Mouse (Mus musculus): Measurements from ENCODE around the gene Ap1m1. TPM values are rescaled to one million over a fixed set of nuclear protein-coding genes. Genes with fewer than 3 reads are reported as not detected.

Ap1m1 gene
- total RNA-seq, 2 experiments from 2014 or later = 25.8 to 26.0 TPM

GRCm38 (mm10) chr8:72273111-72273770 is 33.4 kb downstream of the Ap1m1 start:
- TF ChIP-seq CTCF (IDR thresholded peaks at IDR 0.05) = no peak
- no peak for DNase-seq
- no peak overlapping the region for H3K4me3 ChIP-seq
- intact Hi-C loops (cut with DNase I) = no loop called here
- peak overlapping the region; percentile 48 for H3K27ac ChIP-seq

GRCm38 (mm10) chr8:72273807-72274206 is 34.0 kb downstream of the Ap1m1 start:
- intact Hi-C loops (cut with DNase I) = no loop called here
- no peak overlapping the region for H3K4me3 ChIP-seq
- H3K27ac ChIP-seq = no peak overlapping the region
- no peak for DNase-seq
- no peak for TF ChIP-seq CTCF (IDR thresholded peaks at IDR 0.05)

GRCm38 (mm10) chr8:72277244-72277643 is 37.4 kb downstream of the Ap1m1 start:
- H3K27ac ChIP-seq = no peak overlapping the region
- no peak for TF ChIP-seq CTCF (IDR thresholded peaks at IDR 0.05)
- intact Hi-C loops (cut with DNase I) = no loop called here
- DNase-seq = no peak
- no peak overlapping the region for H3K4me3 ChIP-seq

- intact Hi-C loops (cut with DNase I) = no loop called here
- DNase-seq = no peak
Measured at GRCm38 (mm10) chr8:72279151-72279550, 39.3 kb downstream of the Ap1m1 start.

GRCm38 (mm10) chr8:72281634-72282033 is 41.8 kb downstream of the Ap1m1 start:
- H3K27ac ChIP-seq = no peak overlapping the region
- no peak for TF ChIP-seq CTCF (IDR thresholded peaks at IDR 0.05)
- DNase-seq = no peak
- H3K4me3 ChIP-seq = no peak overlapping the region
- intact Hi-C loops (cut with DNase I) = no loop called here

More at GRCm38 (mm10) chr8:72279151-72279550, 39.3 kb downstream of the Ap1m1 start:
- Histone ChIP-seq H3K27ac (no peak overlapping the region), H3K4me3 (no peak overlapping the region)
- TF ChIP-seq CTCF (IDR thresholded peaks at IDR 0.05) = no peak

- DNase-seq = no peak
- H3K4me3 ChIP-seq = no peak overlapping the region
- intact Hi-C loops (cut with DNase I) = loop anchor here (5.0 kb wide), 1 partner anchor 47 kb away; no protein-coding TSS in a partner anchor
- H3K27ac ChIP-seq = no peak overlapping the region
- TF ChIP-seq CTCF (IDR thresholded peaks at IDR 0.05) = no peak
Measured at GRCm38 (mm10) chr8:72285285-72285684, 45.5 kb downstream of the Ap1m1 start.

- DNase-seq = no peak
- intact Hi-C loops (cut with DNase I) = loop anchor here (5.0 kb wide), 1 partner anchor 43 kb away; no protein-coding TSS in a partner anchor
- H3K4me3 ChIP-seq = no peak overlapping the region
- no peak overlapping the region for H3K27ac ChIP-seq
- TF ChIP-seq CTCF (IDR thresholded peaks at IDR 0.05) = no peak
Measured at GRCm38 (mm10) chr8:72289051-72289450, 49.2 kb downstream of the Ap1m1 start.

- no peak for TF ChIP-seq CTCF (IDR thresholded peaks at IDR 0.05)
- no peak overlapping the region for H3K4me3 ChIP-seq
- no peak for DNase-seq
- intact Hi-C loops (cut with DNase I) = no loop called here
- H3K27ac ChIP-seq = no peak overlapping the region
Measured at GRCm38 (mm10) chr8:72291104-72291503, 51.3 kb downstream of the Ap1m1 start.

GRCm38 (mm10) chr8:72293309-72293708 is 53.5 kb downstream of the Ap1m1 start:
- DNase-seq = no peak
- peak; percentile 26; the same call in 1 of the 2 replicates for TF ChIP-seq CTCF (IDR thresholded peaks at IDR 0.05)
- no peak overlapping the region for H3K27ac ChIP-seq
- intact Hi-C loops (cut with DNase I) = no loop called here
- H3K4me3 ChIP-seq = no peak overlapping the region

GRCm38 (mm10) chr8:72295125-72295524 is 55.3 kb downstream of the Ap1m1 start:
- intact Hi-C loops (cut with DNase I) = loop anchor here (2.0 kb wide), 1 partner anchor 24 kb away; the partner anchor contains the start of gene Klf2
- peak overlapping the region; percentile 86 for H3K27ac ChIP-seq
- TF ChIP-seq CTCF (IDR thresholded peaks at IDR 0.05) = no peak
- DNase-seq = no peak
- peak overlapping the region; percentile 42; the same call in 1 of the 2 replicates for H3K4me3 ChIP-seq

- TF ChIP-seq CTCF (IDR thresholded peaks at IDR 0.05) = no peak
- Histone ChIP-seq H3K27ac (peak overlapping the region; percentile 86), H3K4me3 (peak overlapping the region; percentile 42)
- DNase-seq = peak; percentile 95
- intact Hi-C loops (cut with DNase I) = loop anchor here (2.0 kb wide), 1 partner anchor 23 kb away; the partner anchor contains the start of gene Klf2
Measured at GRCm38 (mm10) chr8:72295679-72296078, 55.9 kb downstream of the Ap1m1 start.

- peak overlapping the region; percentile 86 for H3K27ac ChIP-seq
- H3K4me3 ChIP-seq = no peak overlapping the region
Measured at GRCm38 (mm10) chr8:72296561-72296960, 56.7 kb downstream of the Ap1m1 start.

GRCm38 (mm10) chr8:72298928-72299327 is 59.1 kb downstream of the Ap1m1 start:
- Histone ChIP-seq H3K4me3 (no peak overlapping the region), H3K27ac (no peak overlapping the region)
- intact Hi-C loops (cut with DNase I) = no loop called here
- no peak for DNase-seq
- TF ChIP-seq CTCF (IDR thresholded peaks at IDR 0.05) = no peak

More at GRCm38 (mm10) chr8:72296561-72296960, 56.7 kb downstream of the Ap1m1 start:
- intact Hi-C loops (cut with DNase I) = no loop called here
- no peak for TF ChIP-seq CTCF (IDR thresholded peaks at IDR 0.05)
- no peak for DNase-seq
